Mouse (Mus musculus): ENCODE results near the gene Cnn3. TPM values are rescaled to one million over a fixed set of nuclear protein-coding genes. Genes with fewer than 3 reads are reported as not detected.

Cnn3 gene
- total RNA-seq, 2 experiments from 2014 or later: 36.1 to 41.1 TPM

GRCm38 (mm10) chr3:121480961-121481436 is 54.7 kb downstream of the Cnn3 start:
- ATAC-seq (replicated peaks; ENCODE audit: low FRiP score, poor library complexity, severe bottlenecking): no peak

- ATAC-seq (replicated peaks; ENCODE audit: low FRiP score, poor library complexity, severe bottlenecking): no peak
Observed at GRCm38 (mm10) chr3:121481564-121481963, 55.3 kb downstream of the Cnn3 start.

GRCm38 (mm10) chr3:121483266-121484161 is 57.2 kb downstream of the Cnn3 start:
- ATAC-seq (replicated peaks; ENCODE audit: low FRiP score, poor library complexity, severe bottlenecking): no peak

- no peak for ATAC-seq (replicated peaks; ENCODE audit: low FRiP score, poor library complexity, severe bottlenecking)
Observed at GRCm38 (mm10) chr3:121485201-121485600, 58.9 kb downstream of the Cnn3 start.

GRCm38 (mm10) chr3:121489462-121490118 is 63.3 kb downstream of the Cnn3 start:
- no peak for ATAC-seq (replicated peaks; ENCODE audit: low FRiP score, poor library complexity, severe bottlenecking)

GRCm38 (mm10) chr3:121490941-121491340 is 64.6 kb downstream of the Cnn3 start:
- no peak for ATAC-seq (replicated peaks; ENCODE audit: low FRiP score, poor library complexity, severe bottlenecking)

GRCm38 (mm10) chr3:121492026-121492425 is 65.7 kb downstream of the Cnn3 start:
- ATAC-seq (replicated peaks; ENCODE audit: low FRiP score, poor library complexity, severe bottlenecking): no peak

- no peak for ATAC-seq (replicated peaks; ENCODE audit: low FRiP score, poor library complexity, severe bottlenecking)
Observed at GRCm38 (mm10) chr3:121493997-121494421, 67.7 kb downstream of the Cnn3 start.

GRCm38 (mm10) chr3:121500225-121500624 is 73.9 kb downstream of the Cnn3 start:
- ATAC-seq (replicated peaks; ENCODE audit: low FRiP score, poor library complexity, severe bottlenecking): peak; percentile 63; the same call in 1 of the 2 replicates

GRCm38 (mm10) chr3:121500734-121501133 is 74.4 kb downstream of the Cnn3 start:
- ATAC-seq (replicated peaks; ENCODE audit: low FRiP score, poor library complexity, severe bottlenecking): no peak

GRCm38 (mm10) chr3:121504927-121505487 is 78.7 kb downstream of the Cnn3 start:
- no peak for ATAC-seq (replicated peaks; ENCODE audit: low FRiP score, poor library complexity, severe bottlenecking)

- no peak for ATAC-seq (replicated peaks; ENCODE audit: low FRiP score, poor library complexity, severe bottlenecking)
Observed at GRCm38 (mm10) chr3:121506175-121506574, 79.9 kb downstream of the Cnn3 start.

- ATAC-seq (replicated peaks; ENCODE audit: low FRiP score, poor library complexity, severe bottlenecking): no peak
Observed at GRCm38 (mm10) chr3:121506756-121507155, 80.5 kb downstream of the Cnn3 start.

- ATAC-seq (replicated peaks; ENCODE audit: low FRiP score, poor library complexity, severe bottlenecking): no peak
Observed at GRCm38 (mm10) chr3:121507678-121508077, 81.4 kb downstream of the Cnn3 start.

Other genes starting within 250 kb of the Cnn3 start
- gene Tmem56, start 143.4 kb upstream of the Cnn3 start, total RNA-seq (2015; ENCODE audit: low replicate concordance): 44.0 and 57.0 TPM in 2 replicates
- 36.5 and 43.3 TPM in 2 replicates for gene Tmem56, start 143.4 kb upstream of the Cnn3 start, total RNA-seq (2017; ENCODE audit: low replicate concordance)
- gene Alg14, start 134.7 kb upstream of the Cnn3 start, total RNA-seq (2015; ENCODE audit: low replicate concordance): 7.6 and 12.6 TPM in 2 replicates
- 0.23 and 2.2 TPM in 2 replicates for gene Alg14, start 134.7 kb upstream of the Cnn3 start, total RNA-seq (2017; ENCODE audit: low replicate concordance)
- not detected in 2 replicates for gene Slc44a3, start 105.9 kb downstream of the Cnn3 start, total RNA-seq (2015; ENCODE audit: low replicate concordance)
- gene Slc44a3, start 105.9 kb downstream of the Cnn3 start, total RNA-seq (2017; ENCODE audit: low replicate concordance): not detected in 2 replicates
- gene 4930432M17Rik, start 244.3 kb downstream of the Cnn3 start, total RNA-seq (2015; ENCODE audit: low replicate concordance): not detected in 2 replicates
- gene 4930432M17Rik, start 244.3 kb downstream of the Cnn3 start, total RNA-seq (2017; ENCODE audit: low replicate concordance): not detected in 2 replicates

All from erythroid progenitor cell, adult 5-6 weeks (primary cell).